Mouse (Mus musculus) subcutaneous adipose tissue, adult 2 months (tissue): Measurements from ENCODE around the gene Dus3l. TPM values are rescaled to one million over a fixed set of nuclear protein-coding genes. Genes with fewer than 3 reads are reported as not detected.

Experiments used
- polyA plus RNA-seq: library from polyadenylated mRNA; depleted of rRNA; stranded (reverse); fragments of >200 nt; gene quantifications from 2 replicates; pipeline ENCODE4 v1.2.3, GENCODE M21; 2012; ENCODE audit warnings: low replicate concordance; rRNA removed

Gene Dus3l
- polyA plus RNA-seq, result 49.9 and 90.2 TPM in 2 replicates

DNA sequence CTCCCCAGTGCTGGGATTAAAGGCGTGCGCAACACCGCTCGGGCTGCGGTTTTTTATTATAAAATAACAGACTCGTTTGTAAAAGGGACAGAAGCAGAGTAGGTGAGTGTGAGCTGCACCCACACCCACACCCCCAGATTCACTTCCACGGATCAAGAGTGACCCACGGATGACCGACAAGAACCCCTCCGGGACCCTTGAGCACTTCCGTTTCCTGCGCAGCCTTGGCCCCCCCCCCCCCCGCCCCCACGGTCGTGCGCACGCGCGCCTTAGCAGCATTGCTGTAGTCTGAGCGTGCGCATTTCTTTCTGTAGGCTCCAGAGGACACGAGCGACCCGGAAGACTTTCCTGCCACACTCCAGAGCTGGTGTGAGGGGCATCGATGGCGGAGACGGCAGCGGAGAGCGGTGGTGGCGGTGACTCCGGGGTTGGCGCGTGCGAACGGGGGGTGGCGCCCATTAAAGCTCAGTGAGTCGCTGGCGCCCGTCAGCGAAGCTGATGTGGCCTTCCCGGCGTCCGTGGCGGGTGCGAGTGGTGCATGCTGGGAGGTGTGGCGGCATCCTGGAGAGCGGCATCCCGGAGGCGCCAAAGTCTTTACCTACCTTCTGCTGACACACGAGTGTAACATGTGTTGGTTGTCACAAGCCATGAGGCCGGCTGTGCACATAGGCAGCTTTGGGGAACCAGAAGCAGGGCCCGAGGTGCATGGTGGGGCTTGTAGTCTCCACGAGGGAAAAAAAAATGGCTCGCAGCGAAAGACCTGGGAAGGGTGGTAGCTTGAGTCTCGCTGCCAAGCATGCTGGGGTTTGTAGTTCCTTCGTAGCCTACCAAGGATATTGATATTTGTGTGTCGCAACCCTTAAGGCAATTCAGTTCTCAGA is at the start of gene Dus3l:
Gene Dus3l (plus strand): TSS at position 284 of the 881 bp plus-strand sequence.

DNA sequence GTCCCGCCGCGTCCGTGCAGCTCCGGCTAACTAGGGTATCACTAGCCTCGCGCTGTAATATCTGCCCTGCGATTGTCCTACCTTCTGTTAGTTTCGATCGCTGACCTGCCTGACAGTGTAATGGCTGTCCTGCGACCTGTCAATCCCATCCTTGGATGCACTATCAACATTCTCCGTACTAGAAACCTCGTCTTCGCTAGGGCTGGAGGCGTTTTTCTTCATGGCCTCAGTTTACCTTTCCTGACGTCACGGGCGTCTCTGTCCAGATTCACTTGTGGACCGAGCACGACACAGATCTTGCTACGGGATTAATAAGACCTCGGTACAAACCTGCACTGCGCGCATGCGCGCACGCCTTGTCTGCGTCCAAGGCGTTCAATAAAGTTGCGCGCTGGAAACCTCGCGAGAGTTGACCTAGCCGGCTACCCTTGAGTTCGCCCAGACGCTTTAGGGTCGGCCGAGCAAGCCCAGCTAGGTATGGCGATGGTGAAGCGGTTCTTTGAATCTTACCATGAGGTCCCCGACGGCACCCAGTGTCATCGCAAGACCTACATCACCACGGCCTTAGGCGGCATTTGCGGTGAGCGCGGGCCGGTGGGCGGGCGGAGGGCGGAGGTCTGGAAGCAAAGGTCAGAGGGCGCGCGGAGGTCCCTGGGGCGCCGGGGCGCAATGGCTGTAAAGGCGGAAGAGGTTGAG is 47.0 kb upstream of the Dus3l start, which contains the start of the genes Ndufa11 and Vmac:
Gene Ndufa11 (plus strand): TSS at position 405 of the 696 bp plus-strand sequence.
Gene Vmac (minus strand): TSS at position 660 of the 696 bp plus-strand sequence.

DNA sequence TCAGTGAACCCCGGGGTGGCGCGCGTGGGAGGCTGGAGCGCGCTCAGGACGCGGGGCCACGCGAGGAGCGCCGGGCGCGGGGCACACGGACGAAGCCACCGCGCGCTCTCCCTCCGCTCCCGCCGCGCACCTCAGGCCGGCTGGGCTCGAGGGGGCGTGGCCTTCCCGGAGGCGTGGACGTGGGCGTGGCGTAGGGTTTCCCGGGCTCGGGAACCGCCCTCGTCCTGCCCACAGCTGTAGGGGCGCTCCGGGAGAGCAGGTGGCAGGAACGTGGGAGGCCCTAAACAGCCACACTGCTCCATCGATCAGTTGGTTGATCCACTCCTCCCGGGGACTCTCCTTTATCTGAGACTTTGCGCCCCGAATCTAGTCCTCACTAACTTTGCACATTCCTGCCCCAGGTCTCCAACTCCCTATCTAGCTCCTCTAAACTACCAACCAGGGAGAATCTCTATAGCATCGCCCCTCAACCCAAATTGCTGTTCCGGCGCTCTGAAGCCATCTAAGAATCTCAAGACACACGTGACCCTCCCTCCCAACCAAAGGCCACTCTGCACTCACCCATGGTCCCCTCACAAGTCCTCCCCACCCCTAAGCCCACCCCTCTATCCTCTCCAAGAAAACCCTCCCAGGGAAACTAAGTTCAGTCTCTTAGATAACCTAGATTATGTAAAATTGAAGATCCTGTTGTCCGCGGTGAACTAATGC is 7.0 kb upstream of the Dus3l start, which contains the start of gene Nrtn:
Gene Nrtn (minus strand): TSS at position 115 of the 708 bp plus-strand sequence.

DNA sequence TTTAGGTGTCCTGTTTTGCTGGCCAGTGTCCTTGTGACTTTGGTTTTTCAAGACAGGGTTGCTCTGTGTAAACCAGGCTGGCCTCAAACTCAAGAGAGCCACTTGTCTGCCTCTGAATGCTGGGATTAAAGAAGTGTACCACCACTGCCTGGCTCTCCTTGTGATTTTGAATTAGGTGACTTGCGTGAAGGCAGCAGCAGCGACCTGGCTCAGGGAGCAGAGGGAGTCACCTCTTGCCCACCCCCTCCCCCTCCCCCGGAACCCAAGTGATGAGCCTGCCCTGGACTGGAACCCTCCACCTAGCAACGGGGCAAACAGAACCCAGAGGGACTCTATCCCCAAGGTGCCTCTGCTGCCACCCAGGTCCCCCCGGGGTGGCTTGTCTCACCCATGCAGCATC is 5.4 kb downstream of the Dus3l start, which contains the start of gene Prr22:
Gene Prr22 (plus strand): TSS at position 301 of the 400 bp plus-strand sequence.

Other genes with a start within 250 kb of the Dus3l start
- gene Gm20219, start 210.4 kb upstream of the Dus3l start, polyA plus RNA-seq, result 1.7 and 11.7 TPM in 2 replicates
- 49.3 and 95.5 TPM in 2 replicates for gene Safb2, start 180.2 kb upstream of the Dus3l start, polyA plus RNA-seq
- gene Safb, start 179.9 kb upstream of the Dus3l start, polyA plus RNA-seq, result 47.6 and 135 TPM in 2 replicates
- gene 2410015M20Rik, start 155.0 kb upstream of the Dus3l start, polyA plus RNA-seq, result 212 and 312 TPM in 2 replicates
- gene Rpl36, start 151.3 kb upstream of the Dus3l start, polyA plus RNA-seq, result 1,682 and 2,676 TPM in 2 replicates
- 89.6 and 94.0 TPM in 2 replicates for gene Lonp1, start 137.9 kb upstream of the Dus3l start, polyA plus RNA-seq
- 0.10 and 0.91 TPM in 2 replicates for gene Catsperd, start 136.6 kb upstream of the Dus3l start, polyA plus RNA-seq
- 65.2 and 115 TPM in 2 replicates for gene Ranbp3, start 91.5 kb upstream of the Dus3l start, polyA plus RNA-seq
- gene Ndufa11, start 47.0 kb upstream of the Dus3l start, polyA plus RNA-seq, result 611 and 638 TPM in 2 replicates
- 26.0 and 39.8 TPM in 2 replicates for gene Vmac, start 46.7 kb upstream of the Dus3l start, polyA plus RNA-seq
- gene Nrtn, start 7.2 kb upstream of the Dus3l start, polyA plus RNA-seq, result 2.3 and 32.0 TPM in 2 replicates
- 0.83 and 2.1 TPM in 2 replicates for gene Prr22, start 5.5 kb downstream of the Dus3l start, polyA plus RNA-seq
- 13.1 and 38.2 TPM in 2 replicates for gene Rfx2, start 66.3 kb downstream of the Dus3l start, polyA plus RNA-seq
- gene Acsbg2, start 109.7 kb downstream of the Dus3l start, polyA plus RNA-seq, result not detected in 2 replicates
- gene 1700061G19Rik, start 110.7 kb downstream of the Dus3l start, polyA plus RNA-seq, result 0.09 and 0.19 TPM in 2 replicates
- 39.4 and 72.8 TPM in 2 replicates for gene Mllt1, start 170.7 kb downstream of the Dus3l start, polyA plus RNA-seq
- gene Acer1, start 217.4 kb downstream of the Dus3l start, polyA plus RNA-seq, result 0.09 TPM in 1 of 2 replicates, not detected in the other
- 192 and 198 TPM in 2 replicates for gene Clpp, start 225.5 kb downstream of the Dus3l start, polyA plus RNA-seq
- gene Alkbh7, start 232.6 kb downstream of the Dus3l start, polyA plus RNA-seq, result 27.3 and 34.3 TPM in 2 replicates
- gene Pspn, start 235.3 kb downstream of the Dus3l start, polyA plus RNA-seq, result not detected in 2 replicates
- gene Gtf2f1, start 246.5 kb downstream of the Dus3l start, polyA plus RNA-seq, result 22.9 and 36.9 TPM in 2 replicates
- gene Gm17949, start 246.7 kb downstream of the Dus3l start, polyA plus RNA-seq, result 0.19 TPM in 1 of 2 replicates, not detected in the other